Mouse (Mus musculus): ENCODE data around the gene Mctp2.

The Mctp2 gene

GRCm38 (mm10) chr7:72306382-72306841 is at the start of gene Mctp2:
TSS of gene Mctp2 (minus strand) at chr7:72306608.
- WGBS = under 1% methylated on average over 28 of the region's 28 CpGs

- 79% methylated on average over 2 of the region's 2 CpGs for WGBS
These were observed 37.3 kb upstream of the Mctp2 start for GRCm38 (mm10) chr7:72343751-72344150.

GRCm38 (mm10) chr7:72342822-72343221 is 36.4 kb upstream of the Mctp2 start:
- WGBS = 69% methylated on average over 2 of the region's 2 CpGs

- WGBS = 70% methylated on average over 5 of the region's 5 CpGs
These were observed 19.6 kb upstream of the Mctp2 start for GRCm38 (mm10) chr7:72325961-72326360.

GRCm38 (mm10) chr7:72320906-72321305 is 14.5 kb upstream of the Mctp2 start:
- 55% methylated on average over 4 of the region's 4 CpGs for WGBS

- WGBS = 58% methylated on average over 4 of the region's 4 CpGs
These were observed 14.0 kb upstream of the Mctp2 start for GRCm38 (mm10) chr7:72320441-72320840.

- WGBS = 66% methylated on average over 9 of the region's 9 CpGs
These were observed 8.1 kb upstream of the Mctp2 start for GRCm38 (mm10) chr7:72314395-72315060.

GRCm38 (mm10) chr7:72313908-72314307 is 7.5 kb upstream of the Mctp2 start:
- 87% methylated on average over 3 of the region's 3 CpGs for WGBS

GRCm38 (mm10) chr7:72311582-72311981 is 5.2 kb upstream of the Mctp2 start:
- WGBS = 64% methylated on average over 8 of the region's 8 CpGs

GRCm38 (mm10) chr7:72308078-72308477 is 1.7 kb upstream of the Mctp2 start:
- 78% methylated on average over 5 of the region's 5 CpGs for WGBS

GRCm38 (mm10) chr7:72306847-72307246 is 439 bp upstream of the Mctp2 start:
- WGBS = 18% methylated on average over 7 of the region's 7 CpGs

- 3% methylated on average over 14 of the region's 14 CpGs for WGBS
These were observed 437 bp downstream of the Mctp2 start for GRCm38 (mm10) chr7:72305971-72306370.

- WGBS = 70% methylated on average over 4 of the region's 4 CpGs
These were observed 4.7 kb downstream of the Mctp2 start for GRCm38 (mm10) chr7:72301667-72302066.

- WGBS = 86% methylated on average over 6 of the region's 6 CpGs
These were observed 6.7 kb downstream of the Mctp2 start for GRCm38 (mm10) chr7:72299726-72300125.

- 91% methylated on average over 5 of the region's 5 CpGs for WGBS
These were observed 9.4 kb downstream of the Mctp2 start for GRCm38 (mm10) chr7:72297013-72297412.

GRCm38 (mm10) chr7:72296171-72296570 is 10.2 kb downstream of the Mctp2 start:
- WGBS = 61% methylated on average over 2 of the region's 2 CpGs

GRCm38 (mm10) chr7:72294886-72295285 is 11.5 kb downstream of the Mctp2 start:
- 60% methylated on average over 2 of the region's 2 CpGs for WGBS

- 82% methylated on average over 4 of the region's 4 CpGs for WGBS
These were observed 12.4 kb downstream of the Mctp2 start for GRCm38 (mm10) chr7:72293784-72294538.

GRCm38 (mm10) chr7:72292232-72292913 is 14.0 kb downstream of the Mctp2 start:
- 91% methylated on average over 8 of the region's 8 CpGs for WGBS

GRCm38 (mm10) chr7:72280721-72281120 is 25.7 kb downstream of the Mctp2 start:
- WGBS = 59% methylated on average over 3 of the region's 3 CpGs

GRCm38 (mm10) chr7:72278412-72278811 is 28.0 kb downstream of the Mctp2 start:
- 87% methylated on average over 2 of the region's 2 CpGs for WGBS

GRCm38 (mm10) chr7:72275513-72275912 is 30.9 kb downstream of the Mctp2 start:
- 94% methylated on average over 5 of the region's 5 CpGs for WGBS
